Mouse (Mus musculus) neural tube, embryonic 13.5 days (tissue): Measurements from ENCODE around the gene Palld. TPM values are rescaled to one million over a fixed set of nuclear protein-coding genes. Genes with fewer than 3 reads are reported as not detected.

Experiments used
- polyA plus RNA-seq: library from polyadenylated mRNA; unstranded; fragments of >200 nt; fragmentation: Nextera tagmentation; extraction: Ambion mirVana; gene quantifications from 2 replicates; pipeline ENCODE4 v1.2.1, GENCODE M21; 2015

Gene Palld
- polyA plus RNA-seq, 1 experiment from 2014 or later, result 24.0 TPM

Other genes with a start within 250 kb of the Palld start
- 0.39 and 0.55 TPM in 2 replicates for gene Ddx60, start 25.4 kb upstream of the Palld start, polyA plus RNA-seq
- not detected in 2 replicates for gene Anxa10, start 220.5 kb upstream of the Palld start, polyA plus RNA-seq